Comparison of ENCODE assay signal across 8 mouse cellular contexts in the genomic region with DNA sequence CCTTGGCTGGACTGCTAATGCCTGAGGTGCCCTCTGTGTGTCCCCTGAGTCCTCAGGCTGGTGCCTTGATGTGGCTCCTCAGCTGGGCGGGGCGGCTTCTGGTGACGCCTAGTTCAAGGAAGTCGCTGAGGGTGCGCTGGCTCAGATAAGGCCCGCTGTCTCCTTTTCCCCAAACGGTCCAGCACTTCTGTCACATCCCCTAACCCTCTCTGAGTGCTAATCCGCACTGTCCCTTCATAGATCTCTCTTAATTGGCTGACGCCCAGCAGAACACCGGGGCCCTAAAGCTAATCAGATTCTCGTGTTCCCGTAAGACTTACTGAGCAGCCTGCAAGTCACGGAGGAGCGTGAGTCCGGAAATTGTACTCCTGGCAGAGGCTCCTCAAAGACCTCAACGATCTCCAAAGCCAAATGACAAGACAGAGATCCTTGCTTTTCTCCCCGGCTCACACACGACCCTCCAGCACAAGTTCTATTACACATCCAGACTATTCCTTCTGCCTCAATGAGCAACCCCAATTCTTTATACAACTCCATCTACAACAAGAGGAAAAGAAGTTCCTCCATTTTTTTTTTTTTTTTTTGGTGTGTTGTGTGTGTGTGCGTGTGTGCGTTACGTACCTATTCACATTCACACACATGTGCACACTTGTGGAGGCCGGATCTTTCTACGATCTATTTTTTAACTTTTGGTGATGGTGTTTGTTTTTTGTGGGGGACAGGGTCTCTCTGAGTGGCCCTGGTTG. TPM values are rescaled to one million over a fixed set of nuclear protein-coding genes. Genes with fewer than 3 reads are reported as not detected.
DNase-seq lines count a peak whose midpoint lies in the region; ATAC-seq and TF ChIP-seq lines count a peak whose summit lies in the region.

No protein-coding gene starts in this region.

- no peaks in the 10 kb centered on the region for H3K9me3 ChIP-seq in hindbrain, embryonic 14.5 days (ENCODE audit: control insufficient read depth, low read length)
- H3K9me3 ChIP-seq in hindbrain, embryonic 13.5 days, result no peaks in the 10 kb centered on the region
- no peaks in the 10 kb centered on the region for H3K9me3 ChIP-seq in limb, embryonic 10.5 days (replicated peaks)

- ATAC-seq in hindbrain, embryonic 14.5 days (ENCODE audit: low FRiP score), result 0 out of 2 replicates have a peak, but pooled peaks have one; percentile 21
- ATAC-seq in hindbrain, embryonic 13.5 days (ENCODE audit: low FRiP score), result no peak

- H3K27ac ChIP-seq in hindbrain, embryonic 14.5 days, result no peak overlapping the region
- no peak overlapping the region for H3K27ac ChIP-seq in hindbrain, embryonic 13.5 days
- H3K27ac ChIP-seq in cerebellum, adult 2 months (ENCODE audit: insufficient read depth, low read length), result peak overlapping the region; percentile 47
- H3K27ac ChIP-seq in limb, embryonic 10.5 days, result peak overlapping the region; percentile 15

- no peaks in the 10 kb centered on the region for H3K27me3 ChIP-seq in hindbrain, embryonic 14.5 days (ENCODE audit: control insufficient read depth, insufficient read depth, low read length)
- H3K27me3 ChIP-seq in hindbrain, embryonic 13.5 days, result no peaks in the 10 kb centered on the region
- H3K27me3 ChIP-seq in cerebellum, adult 2 months (ENCODE audit: control insufficient read depth, insufficient read depth, low read length), result no peaks in the 10 kb centered on the region
- no peaks in the 10 kb centered on the region for H3K27me3 ChIP-seq in limb, embryonic 10.5 days (ENCODE audit: low read depth, poor library complexity, severe bottlenecking)

- no peak for DNase-seq in hindbrain, embryonic 14.5 days (ENCODE audit: low spot score)
- peak; percentile 50 to 57 for DNase-seq in cerebellum, adult 2 months
- DNase-seq in limb, embryonic 10.5 days (ENCODE audit: low spot score), result no peak
- peak; percentile 38 to 44 for DNase-seq in natural killer cell, adult 2 months (ENCODE audit: low spot score in 2 of 2)
- no peak for DNase-seq in ovary, postnatal 10 days (ENCODE audit: low spot score)
- no peak for DNase-seq in urinary bladder, postnatal 10 days (ENCODE audit: low spot score)
- no peak for DNase-seq in frontal cortex, postnatal 14 days (ENCODE audit: low spot score in 2 of 2)

- no peak overlapping the region for H3K9ac ChIP-seq in hindbrain, embryonic 14.5 days
- H3K9ac ChIP-seq in hindbrain, embryonic 13.5 days, result no peak overlapping the region

- TF ChIP-seq POLR2A in cerebellum, adult 2 months (IDR thresholded peaks at IDR 0.05; ENCODE audit: borderline replicate concordance, insufficient read depth, low read length), result no peak

- no peak overlapping the region for H3K4me2 ChIP-seq in hindbrain, embryonic 14.5 days (replicated peaks)
- no peak overlapping the region for H3K4me2 ChIP-seq in hindbrain, embryonic 13.5 days

- no peaks in the 10 kb centered on the region for H3K4me1 ChIP-seq in hindbrain, embryonic 14.5 days (replicated peaks; ENCODE audit: control insufficient read depth, insufficient read depth, low read length)
- H3K4me1 ChIP-seq in hindbrain, embryonic 13.5 days (replicated peaks), result peaks cover 16% of the 10 kb centered on the region
- peaks cover 54% of the 10 kb centered on the region for H3K4me1 ChIP-seq in cerebellum, adult 2 months (ENCODE audit: control insufficient read depth, insufficient read depth, low read length)
- H3K4me1 ChIP-seq in limb, embryonic 10.5 days, result peaks cover 34% of the 10 kb centered on the region

- WGBS in hindbrain, embryonic 14.5 days, result 67% methylated on average over 23 of the region's 23 CpGs
- WGBS in hindbrain, embryonic 13.5 days, result 74% methylated on average over 23 of the region's 23 CpGs
- 28% methylated on average over 23 of the region's 23 CpGs for WGBS in cerebellum, adult 2 months
- 56% methylated on average over 23 of the region's 23 CpGs for WGBS in limb, embryonic 10.5 days

- H3K4me3 ChIP-seq in hindbrain, embryonic 14.5 days (replicated peaks; ENCODE audit: low read length), result no peak overlapping the region
- no peak overlapping the region for H3K4me3 ChIP-seq in hindbrain, embryonic 13.5 days
- peak overlapping the region; percentile 39 for H3K4me3 ChIP-seq in cerebellum, adult 2 months (replicated peaks; ENCODE audit: insufficient read depth, low read depth, low read length)
- H3K4me3 ChIP-seq in limb, embryonic 10.5 days, result no peak overlapping the region

- TF ChIP-seq CTCF in cerebellum, adult 2 months (IDR thresholded peaks at IDR 0.05; ENCODE audit: borderline replicate concordance, insufficient read depth, low read depth, low read length), result no peak

- H3K36me3 ChIP-seq in hindbrain, embryonic 14.5 days (replicated peaks; ENCODE audit: control insufficient read depth, insufficient read depth), result no peaks in the 10 kb centered on the region
- no peaks in the 10 kb centered on the region for H3K36me3 ChIP-seq in hindbrain, embryonic 13.5 days
- H3K36me3 ChIP-seq in limb, embryonic 10.5 days, result no peaks in the 10 kb centered on the region

RNA-seq across cellular contexts. Expression of a gene that starts 52.0 kb away (rescaled TPM):
- 89.9 and 105 TPM in 2 replicates for polyA plus RNA-seq in hindbrain, embryonic 14.5 days (2014; fragmentation: Nextera tagmentation; extraction: Ambion mirVana)
- polyA plus RNA-seq in hindbrain, embryonic 13.5 days (2015; fragmentation: Nextera tagmentation; extraction: Ambion mirVana), result 83.4 and 93.0 TPM in 2 replicates
- polyA plus RNA-seq in cerebellum, adult 2 months (2012; rRNA removed), result 206 and 213 TPM in 2 replicates
- polyA plus RNA-seq in limb, embryonic 10.5 days (2016; fragmentation: Nextera tagmentation; extraction: Ambion mirVana), result 25.4 and 33.7 TPM in 2 replicates

Comparison
In these comparisons a context has a peak if more than half of its experiments do, and no peak if none do; other contexts are left out.
1. DNase-seq: peak in cerebellum, adult 2 months (2 of 2) and natural killer cell, adult 2 months (2 of 2); none in hindbrain, embryonic 14.5 days (single experiment), limb, embryonic 10.5 days (single experiment), ovary, postnatal 10 days (single experiment), urinary bladder, postnatal 10 days (single experiment) and frontal cortex, postnatal 14 days (0 of 2).
2. H3K27ac ChIP-seq: peak in cerebellum, adult 2 months (single experiment) and limb, embryonic 10.5 days (single experiment); none in hindbrain, embryonic 14.5 days (single experiment) and hindbrain, embryonic 13.5 days (single experiment).